Mouse (Mus musculus): ENCODE data around the gene Phf11c. TPM values are rescaled to one million over a fixed set of nuclear protein-coding genes. Genes with fewer than 3 reads are reported as not detected.
"Not testable (repeated sequence)": the region's sequence is repeated elsewhere in the genome, so short reads cannot be mapped to it uniquely, and the experiment has no call there.

Phf11c gene
- polyA plus RNA-seq, 1 experiment = not detected

DNA sequence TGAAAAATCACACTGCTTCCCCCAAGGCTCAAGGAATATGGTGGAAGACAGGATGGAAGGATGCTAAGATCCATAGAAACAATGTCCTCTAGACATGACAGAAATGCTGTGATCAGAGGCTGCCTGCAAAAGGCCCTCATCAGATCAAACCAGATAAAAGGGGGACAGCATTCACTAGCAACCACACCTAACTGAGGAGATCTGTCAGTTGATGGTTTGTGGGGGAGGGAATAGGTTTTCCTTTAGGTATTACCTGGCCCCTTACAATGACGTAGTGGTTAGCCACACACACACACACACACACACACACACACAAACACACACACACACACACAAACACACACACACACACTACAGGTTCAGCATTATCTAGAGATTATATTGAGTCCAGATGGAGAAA, 55.6 kb downstream of the Phf11c start:
- no peak for TF ChIP-seq POLR2A (IDR thresholded peaks at IDR 0.05; ENCODE audit: insufficient read depth, low read depth, low read length)
- no peak for TF ChIP-seq CTCF (IDR thresholded peaks at IDR 0.05; ENCODE audit: insufficient read depth, low read depth, low read length)
- H3K4me3 ChIP-seq (ENCODE audit: insufficient read depth, low read depth, low read length) = no peak overlapping the region
- no peak overlapping the region for H3K27ac ChIP-seq (ENCODE audit: insufficient read depth, low read depth, low read length)
- WGBS = 92% methylated on average over 1 of the region's 1 CpGs
- H3K4me1 ChIP-seq (ENCODE audit: control insufficient read depth, insufficient read depth, low read length) = no peaks in the 10 kb centered on the region

DNA sequence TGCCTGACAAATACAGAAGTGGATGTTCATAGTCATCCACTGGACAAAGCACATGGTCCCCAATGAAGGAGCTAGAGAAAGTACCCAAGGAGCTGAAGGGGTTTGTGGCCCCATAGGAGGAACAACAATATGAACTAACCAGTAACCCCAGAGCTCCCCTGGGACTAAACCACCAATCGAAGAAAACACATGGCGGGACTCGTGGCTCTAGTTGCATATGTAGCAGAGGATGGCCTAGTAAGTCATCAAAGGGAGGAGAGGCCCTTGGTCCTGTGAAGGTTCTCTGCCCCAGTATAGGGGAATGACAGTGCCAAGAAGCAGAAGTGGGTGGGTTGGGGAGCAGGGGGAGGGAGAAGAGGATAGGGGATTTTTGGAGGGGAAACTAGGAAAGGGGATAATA, 59.1 kb downstream of the Phf11c start:
- not testable (repeated sequence) for H3K4me1 ChIP-seq (ENCODE audit: control insufficient read depth, insufficient read depth, low read length); H3K27ac ChIP-seq (ENCODE audit: insufficient read depth, low read depth, low read length); H3K4me3 ChIP-seq (ENCODE audit: insufficient read depth, low read depth, low read length)
- 91% methylated on average over 3 of the region's 3 CpGs for WGBS

Other genes with a start within 250 kb of the Phf11c start
- not detected in 2 replicates for gene Gm5142, start 216.6 kb downstream of the Phf11c start, polyA plus RNA-seq (2012; ENCODE audit: insufficient read depth, insufficient read length, low replicate concordance, missing spikeins)
- not detected in 2 replicates for gene Rcbtb1, start 194.2 kb downstream of the Phf11c start, polyA plus RNA-seq (2012; ENCODE audit: insufficient read depth, insufficient read length, low replicate concordance, missing spikeins)
- gene Gm6904, start 135.2 kb downstream of the Phf11c start, polyA plus RNA-seq (2012; ENCODE audit: insufficient read depth, insufficient read length, low replicate concordance, missing spikeins) = not detected in 2 replicates
- gene Phf11a, start 97.9 kb downstream of the Phf11c start, polyA plus RNA-seq (2012; ENCODE audit: insufficient read depth, insufficient read length, low replicate concordance, missing spikeins) = not detected in 2 replicates
- gene Phf11b, start 54.0 kb downstream of the Phf11c start, polyA plus RNA-seq (2012; ENCODE audit: insufficient read depth, insufficient read length, low replicate concordance, missing spikeins) = not detected in 2 replicates
- not detected in 2 replicates for gene Phf11d, start 29.9 kb downstream of the Phf11c start, polyA plus RNA-seq (2012; ENCODE audit: insufficient read depth, insufficient read length, low replicate concordance, missing spikeins)
- gene Setdb2, start 45.5 kb upstream of the Phf11c start, polyA plus RNA-seq (2012; ENCODE audit: insufficient read depth, insufficient read length, low replicate concordance, missing spikeins) = not detected in 2 replicates
- gene Cab39l, start 45.6 kb upstream of the Phf11c start, polyA plus RNA-seq (2012; ENCODE audit: insufficient read depth, insufficient read length, low replicate concordance, missing spikeins) = not detected in 2 replicates
- not detected in 2 replicates for gene Cdadc1, start 202.6 kb upstream of the Phf11c start, polyA plus RNA-seq (2012; ENCODE audit: insufficient read depth, insufficient read length, low replicate concordance, missing spikeins)
- not detected in 2 replicates for gene Shisa2, start 229.9 kb upstream of the Phf11c start, polyA plus RNA-seq (2012; ENCODE audit: insufficient read depth, insufficient read length, low replicate concordance, missing spikeins)